Mouse (Mus musculus) stomach, postnatal 0 days (tissue): ENCODE measurements around the gene Dcst2.

ENCODE experiments used
- CTCF ChIP-seq: IDR thresholded peaks from 2 replicates; pipeline ENCODE4 v1.5.1; 2016; ENCODE audit warnings: antibody characterized with exemption, low read depth, mild to moderate bottlenecking, moderate library complexity
- EP300 ChIP-seq: optimal IDR thresholded peaks from 2 replicates; pipeline ENCODE3; 2016; ENCODE audit warnings: antibody characterized with exemption

GRCm38 (mm10) chr3:89337721-89338578, 23.8 kb upstream of the Dcst2 start, which contains the start of gene Efna4:
- TF ChIP-seq CTCF (0 out of 2 replicates have a peak, but pooled peaks have one; percentile 1), EP300 (no peak)
